Mouse (Mus musculus): ENCODE measurements around the gene Noto. TPM values are rescaled to one million over a fixed set of nuclear protein-coding genes. Genes with fewer than 3 reads are reported as not detected.

Gene Noto
- polyA plus RNA-seq, 2 experiments, result not detected

- ATAC-seq (ENCODE audit: insufficient read depth) (no peak), DNase-seq (ENCODE audit: low read depth in 3 of 3, low spot score in 3 of 3) (no peak)
- H3K4me3 ChIP-seq (ENCODE audit: insufficient read depth in 1 of 2, low read depth in 2 of 2, low read length in 2 of 2), result no peak overlapping the region
- no peaks in the 10 kb centered on the region for H3K9me3 ChIP-seq (ENCODE audit: control insufficient read depth, low read length)
- no peaks in the 10 kb centered on the region for H3K4me1 ChIP-seq (replicated peaks; ENCODE audit: control insufficient read depth in 2 of 2, insufficient read depth in 2 of 2, low read length in 1 of 2)
- WGBS (ENCODE audit: insufficient replicate concordance), result 36% methylated on average over 3 of the region's 3 CpGs
- no peak overlapping the region for H3K27ac ChIP-seq
- H3K27me3 ChIP-seq (ENCODE audit: control insufficient read depth, insufficient read depth, low read length), result no peaks in the 10 kb centered on the region
- H3K36me3 ChIP-seq (replicated peaks; ENCODE audit: control insufficient read depth, insufficient read depth, low read depth), result no peaks in the 10 kb centered on the region
- H3K4me2 ChIP-seq (ENCODE audit: low read depth), result no peak overlapping the region
- TF ChIP-seq EP300 (IDR thresholded peaks at IDR 0.05; ENCODE audit: low read depth), result no peak
- no peak for TF ChIP-seq CTCF (IDR thresholded peaks at IDR 0.05; ENCODE audit: low read depth)
- H3K9ac ChIP-seq (replicated peaks), result no peak overlapping the region
These were observed 7.9 kb upstream of the Noto start for GRCm38 (mm10) chr6:85415829-85416228.

GRCm38 (mm10) chr6:85419150-85419549, 4.5 kb upstream of the Noto start:
- ATAC-seq (ENCODE audit: insufficient read depth), result no peak
- no peak for TF ChIP-seq EP300 (IDR thresholded peaks at IDR 0.05; ENCODE audit: low read depth)
- TF ChIP-seq CTCF (IDR thresholded peaks at IDR 0.05; ENCODE audit: low read depth), result no peak
- DNase-seq (ENCODE audit: low read depth in 3 of 3, low spot score in 3 of 3), result no peak
- H3K27ac ChIP-seq, result no peak overlapping the region
- WGBS (ENCODE audit: insufficient replicate concordance), result 67% methylated on average over 2 of the region's 2 CpGs
- no peak overlapping the region for H3K4me3 ChIP-seq (ENCODE audit: insufficient read depth in 1 of 2, low read depth in 2 of 2, low read length in 2 of 2)
- H3K9ac ChIP-seq (replicated peaks), result no peak overlapping the region
- no peaks in the 10 kb centered on the region for H3K9me3 ChIP-seq (ENCODE audit: control insufficient read depth, low read length)
- no peaks in the 10 kb centered on the region for H3K4me1 ChIP-seq (replicated peaks; ENCODE audit: control insufficient read depth in 2 of 2, insufficient read depth in 2 of 2, low read length in 1 of 2)
- no peak overlapping the region for H3K4me2 ChIP-seq (ENCODE audit: low read depth)
- H3K36me3 ChIP-seq (replicated peaks; ENCODE audit: control insufficient read depth, insufficient read depth, low read depth), result no peaks in the 10 kb centered on the region
- H3K27me3 ChIP-seq (ENCODE audit: control insufficient read depth, insufficient read depth, low read length), result peaks cover 7% of the 10 kb centered on the region

GRCm38 (mm10) chr6:85431274-85431841, 7.7 kb downstream of the Noto start:
- Histone ChIP-seq H3K36me3 (replicated peaks; ENCODE audit: control insufficient read depth, insufficient read depth, low read depth) (no peaks in the 10 kb centered on the region), H3K4me1 (replicated peaks; ENCODE audit: control insufficient read depth in 2 of 2, insufficient read depth in 2 of 2, low read length in 1 of 2) (peaks cover 3 to 11% of the 10 kb centered on the region in 2 experiments; a peak in 3 of 4 replicates), H3K4me2 (ENCODE audit: low read depth) (peak overlapping the region; percentile 74), H3K27ac (no peak overlapping the region), H3K27me3 (ENCODE audit: control insufficient read depth, insufficient read depth, low read length) (no peaks in the 10 kb centered on the region), H3K9me3 (ENCODE audit: control insufficient read depth, low read length) (no peaks in the 10 kb centered on the region), H3K9ac (replicated peaks) (no peak overlapping the region), H3K4me3 (ENCODE audit: insufficient read depth in 1 of 2, low read depth in 2 of 2, low read length in 2 of 2) (peak overlapping the region; percentile 72 to 74)
- 44% methylated on average over 8 of the region's 8 CpGs for WGBS (ENCODE audit: insufficient replicate concordance)
- no peak for TF ChIP-seq EP300 (IDR thresholded peaks at IDR 0.05; ENCODE audit: low read depth)
- no peak for TF ChIP-seq CTCF (IDR thresholded peaks at IDR 0.05; ENCODE audit: low read depth)
- ATAC-seq (ENCODE audit: insufficient read depth), result no peak; the same call in 1 of the 2 replicates
- DNase-seq (ENCODE audit: low read depth in 3 of 3, low spot score in 3 of 3), result no peak

- peaks cover 3 to 11% of the 10 kb centered on the region in 2 experiments; a peak in 3 of 4 replicates for H3K4me1 ChIP-seq (replicated peaks; ENCODE audit: control insufficient read depth in 2 of 2, insufficient read depth in 2 of 2, low read length in 1 of 2)
- DNase-seq (ENCODE audit: low read depth in 3 of 3, low spot score in 3 of 3) (peak; percentile 61 to 71 (median 69)), ATAC-seq (ENCODE audit: insufficient read depth) (peak; percentile 88)
- H3K4me3 ChIP-seq (ENCODE audit: insufficient read depth in 1 of 2, low read depth in 2 of 2, low read length in 2 of 2), result peak within 1 kb of the TSS; percentile 72 to 74
- no peaks in the 10 kb centered on the region for H3K27me3 ChIP-seq (ENCODE audit: control insufficient read depth, insufficient read depth, low read length)
- WGBS (ENCODE audit: insufficient replicate concordance), result under 1% methylated on average over 39 of the region's 39 CpGs
- no peaks in the 10 kb centered on the region for H3K9me3 ChIP-seq (ENCODE audit: control insufficient read depth, low read length)
- H3K9ac ChIP-seq (replicated peaks), result peak within 1 kb of the TSS; percentile 60
- H3K4me2 ChIP-seq (ENCODE audit: low read depth), result peak within 1 kb of the TSS; percentile 74
- H3K27ac ChIP-seq, result no peak within 1 kb of the TSS
- TF ChIP-seq CTCF (IDR thresholded peaks at IDR 0.05; ENCODE audit: low read depth) (no peak), EP300 (IDR thresholded peaks at IDR 0.05; ENCODE audit: low read depth) (no peak)
- no peaks in the 10 kb centered on the region for H3K36me3 ChIP-seq (replicated peaks; ENCODE audit: control insufficient read depth, insufficient read depth, low read depth)
These were observed 8.3 kb downstream of the Noto start, which contains the start of gene Smyd5 for GRCm38 (mm10) chr6:85431842-85432431. Smyd5 (plus strand) TSS chr6:85431989.

- Histone ChIP-seq H3K4me2 (ENCODE audit: low read depth) (0 out of 2 replicates have a peak overlapping the region, but pooled peaks have one; percentile 18), H3K4me1 (replicated peaks; ENCODE audit: control insufficient read depth in 2 of 2, insufficient read depth in 2 of 2, low read length in 1 of 2) (peaks cover 3 to 11% of the 10 kb centered on the region in 2 experiments; a peak in 3 of 4 replicates), H3K9ac (replicated peaks) (no peak overlapping the region; the same call in 1 of the 2 replicates), H3K9me3 (ENCODE audit: control insufficient read depth, low read length) (no peaks in the 10 kb centered on the region), H3K27ac (no peak overlapping the region), H3K27me3 (ENCODE audit: control insufficient read depth, insufficient read depth, low read length) (no peaks in the 10 kb centered on the region), H3K36me3 (replicated peaks; ENCODE audit: control insufficient read depth, insufficient read depth, low read depth) (no peaks in the 10 kb centered on the region), H3K4me3 (ENCODE audit: insufficient read depth in 1 of 2, low read depth in 2 of 2, low read length in 2 of 2) (no peak overlapping the region)
- TF ChIP-seq CTCF (IDR thresholded peaks at IDR 0.05; ENCODE audit: low read depth) (no peak), EP300 (IDR thresholded peaks at IDR 0.05; ENCODE audit: low read depth) (no peak)
- WGBS (ENCODE audit: insufficient replicate concordance), result 55% methylated on average over 5 of the region's 5 CpGs
- DNase-seq (ENCODE audit: low read depth in 3 of 3, low spot score in 3 of 3) (no peak), ATAC-seq (ENCODE audit: insufficient read depth) (no peak)
These were observed 10.2 kb downstream of the Noto start for GRCm38 (mm10) chr6:85433865-85434264.
